Mouse (Mus musculus) cortical plate, adult 2 months (tissue): ENCODE measurements at regions not wholly inside any gene's neighbourhood (a gene's known extent, or its start where the extent isn't known, plus 50 kb on each side); places are given as distances from the start of the nearest gene placed in this dataset.

Experiments
- H3K27ac ChIP-seq: fragments of 200-500 bp; 2 replicates; pipeline ENCODE4 v1.5.1; 2012; ENCODE audit warnings: low read length, control low read depth, inconsistent platforms; ENCODE audit not compliant: insufficient read depth
- H3K4me1 ChIP-seq: fragments of 200-500 bp; 2 replicates; pipeline ENCODE4 v1.6.1; 2011; ENCODE audit warnings: low read length; ENCODE audit not compliant: control insufficient read depth, insufficient read depth
- H3K4me3 ChIP-seq: fragments of 200-500 bp; 2 replicates; pipeline ENCODE4 v1.5.1; 2011; ENCODE audit warnings: mild to moderate bottlenecking, low read length, control low read depth; ENCODE audit not compliant: insufficient read depth
- CTCF ChIP-seq: fragments of 200-500 bp; IDR thresholded peaks from 2 replicates; pipeline ENCODE4 v1.5.1; 2011; ENCODE audit warnings: mild to moderate bottlenecking, control low read depth, low read length; ENCODE audit not compliant: insufficient read depth; ENCODE audit errors: extremely low read depth
- POLR2A ChIP-seq: fragments of 200-500 bp; IDR thresholded peaks from 2 replicates; pipeline ENCODE4 v1.6.1; 2011; ENCODE audit warnings: mild to moderate bottlenecking, low read length, control low read depth; ENCODE audit not compliant: insufficient read depth; ENCODE audit errors: extremely low read depth

DNA sequence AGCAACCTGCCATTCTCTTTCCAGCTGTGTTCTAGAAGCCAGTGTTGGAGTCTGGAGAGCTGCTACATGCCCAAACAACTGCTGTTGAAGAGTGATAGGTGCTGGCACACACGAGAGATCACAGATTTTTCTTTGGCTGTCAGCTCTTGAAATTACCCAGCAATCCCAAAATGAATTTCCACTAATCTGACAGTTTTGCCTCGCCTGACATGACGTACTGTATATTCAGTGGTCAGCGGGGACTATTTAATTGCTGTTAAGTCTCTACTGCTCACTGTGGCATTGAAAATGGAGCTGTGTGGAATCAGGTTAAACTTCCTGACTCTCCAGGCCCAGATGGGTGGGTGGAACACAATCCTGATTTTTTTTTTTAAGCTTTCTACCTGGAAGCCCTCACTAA is 222.5 kb downstream of the Gm11011 start:
- Histone ChIP-seq H3K27ac (no peak overlapping the region), H3K4me1 (no peaks in the 10 kb centered on the region), H3K4me3 (no peak overlapping the region)
- TF ChIP-seq POLR2A (no peak), CTCF (no peak)

DNA sequence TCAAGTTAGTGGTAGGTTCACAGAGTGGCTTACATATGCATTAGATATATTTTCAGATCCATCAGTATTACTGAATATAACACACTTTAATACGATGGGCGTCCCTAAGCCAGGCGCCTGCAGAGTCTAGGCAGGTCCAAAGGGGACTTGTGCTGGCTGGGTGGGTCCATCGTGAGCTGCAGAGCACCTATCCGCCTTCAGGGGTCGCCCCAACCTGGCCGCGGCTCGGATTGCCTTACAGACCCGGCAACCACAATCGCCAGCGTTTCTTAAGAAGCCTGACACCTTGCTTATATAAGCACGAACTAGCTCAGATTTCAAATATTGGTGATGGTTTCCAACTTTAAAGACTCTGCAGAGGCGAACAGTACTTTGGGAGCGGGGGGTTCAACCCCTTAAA is 227.3 kb downstream of the Gm11011 start:
- Histone ChIP-seq H3K4me1 (no peaks in the 10 kb centered on the region), H3K4me3 (no peak overlapping the region), H3K27ac (no peak overlapping the region)
- 0 out of 2 replicates have a peak, but pooled peaks have one; percentile 21 for TF ChIP-seq CTCF
- no peak for TF ChIP-seq POLR2A

GRCm38 (mm10) chr2:169357400-169357799 is 230.1 kb downstream of the Gm11011 start:
- H3K4me1 ChIP-seq, result no peaks in the 10 kb centered on the region
- TF ChIP-seq POLR2A, result no peak
- no peak for TF ChIP-seq CTCF
- H3K27ac ChIP-seq, result no peak overlapping the region
- H3K4me3 ChIP-seq, result no peak overlapping the region

- H3K4me1 ChIP-seq, result no peaks in the 10 kb centered on the region
- no peak overlapping the region for H3K4me3 ChIP-seq
- no peak overlapping the region for H3K27ac ChIP-seq
- no peak for TF ChIP-seq POLR2A
- TF ChIP-seq CTCF, result no peak
Observed at GRCm38 (mm10) chr2:169351547-169351946, 236.0 kb downstream of the Gm11011 start.

DNA sequence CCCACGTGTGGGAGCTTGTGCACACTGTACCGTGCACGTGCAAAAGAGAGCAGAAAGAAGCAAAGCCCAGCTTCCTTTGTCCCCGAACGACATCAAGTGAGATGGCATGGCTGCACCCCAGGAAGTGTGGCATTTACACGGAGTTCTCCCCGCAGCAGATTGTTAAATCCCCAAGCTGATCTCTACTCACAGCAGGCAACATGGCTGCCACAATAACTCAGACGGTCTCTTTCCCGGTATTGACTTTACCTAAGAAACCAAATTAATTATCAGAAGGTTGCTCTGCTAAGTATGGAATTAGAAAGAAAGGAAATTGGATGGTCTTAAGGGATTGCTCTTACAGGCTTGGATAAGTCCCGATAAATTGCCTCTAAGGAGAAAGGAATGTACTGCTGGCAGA is 241.4 kb downstream of the Gm11011 start:
- TF ChIP-seq CTCF, result no peak

DNA sequence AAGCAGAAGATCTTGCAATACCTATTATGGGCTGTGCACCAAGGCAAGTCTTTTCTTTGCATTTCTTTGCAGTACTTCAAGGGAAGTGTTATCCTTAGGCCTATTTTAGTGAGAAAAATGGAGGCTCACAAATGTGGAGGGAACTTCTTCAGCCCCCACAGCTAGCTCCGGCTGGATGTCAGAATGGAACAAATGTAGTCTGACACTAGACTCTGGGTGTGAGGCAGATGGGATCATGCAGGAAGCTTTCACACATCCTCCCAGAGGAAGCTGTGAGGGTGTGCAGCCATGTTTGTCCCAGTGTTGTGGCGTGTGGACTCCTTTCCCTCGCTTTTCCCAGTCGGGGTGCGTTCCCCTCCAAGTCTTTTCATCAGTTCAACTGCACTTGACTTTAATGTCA is 268.0 kb downstream of the Gm11011 start:
- Histone ChIP-seq H3K4me1 (peaks cover 2% of the 10 kb centered on the region), H3K27ac (no peak overlapping the region), H3K4me3 (no peak overlapping the region)
- TF ChIP-seq POLR2A, result no peak
- TF ChIP-seq CTCF, result no peak

More for the DNA sequence above, 241.4 kb downstream of the Gm11011 start:
- no peaks in the 10 kb centered on the region for H3K4me1 ChIP-seq
- no peak overlapping the region for H3K4me3 ChIP-seq
- H3K27ac ChIP-seq, result no peak overlapping the region

DNA sequence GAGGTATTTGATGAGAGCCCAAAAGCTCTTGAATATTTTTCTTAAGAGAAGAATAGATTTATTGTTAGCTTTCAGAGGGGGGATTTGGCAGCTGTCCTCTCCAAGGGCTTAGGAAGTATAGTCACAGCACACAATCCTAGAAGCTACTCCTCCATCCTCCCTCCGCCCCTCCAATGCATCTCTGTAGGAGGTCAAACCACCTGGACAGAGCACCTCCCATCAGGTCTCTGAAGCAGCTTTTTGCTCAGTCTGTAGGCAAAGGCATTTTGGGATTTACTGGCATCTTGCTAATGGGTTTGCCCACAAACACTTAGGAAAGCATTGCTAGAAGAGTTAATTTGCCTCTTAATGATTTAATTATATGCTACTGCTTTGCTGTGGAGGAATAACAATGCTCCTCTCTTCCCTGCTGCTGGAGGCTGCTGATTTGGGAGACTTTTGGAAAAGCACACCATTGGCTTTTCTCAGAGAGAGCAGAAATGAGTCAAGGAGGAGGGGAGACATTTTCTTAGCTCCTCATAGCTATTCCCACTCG is 273.1 kb downstream of the Gm11011 start:
- no peak for TF ChIP-seq CTCF
- no peak for TF ChIP-seq POLR2A
- Histone ChIP-seq H3K4me1 (peaks cover 2% of the 10 kb centered on the region), H3K4me3 (no peak overlapping the region), H3K27ac (no peak overlapping the region)

- no peak overlapping the region for H3K4me3 ChIP-seq
- TF ChIP-seq CTCF, result no peak
- no peak for TF ChIP-seq POLR2A
- H3K27ac ChIP-seq, result no peak overlapping the region
- H3K4me1 ChIP-seq, result no peaks in the 10 kb centered on the region
Observed at GRCm38 (mm10) chr2:169311821-169312220, 275.7 kb downstream of the Gm11011 start.

DNA sequence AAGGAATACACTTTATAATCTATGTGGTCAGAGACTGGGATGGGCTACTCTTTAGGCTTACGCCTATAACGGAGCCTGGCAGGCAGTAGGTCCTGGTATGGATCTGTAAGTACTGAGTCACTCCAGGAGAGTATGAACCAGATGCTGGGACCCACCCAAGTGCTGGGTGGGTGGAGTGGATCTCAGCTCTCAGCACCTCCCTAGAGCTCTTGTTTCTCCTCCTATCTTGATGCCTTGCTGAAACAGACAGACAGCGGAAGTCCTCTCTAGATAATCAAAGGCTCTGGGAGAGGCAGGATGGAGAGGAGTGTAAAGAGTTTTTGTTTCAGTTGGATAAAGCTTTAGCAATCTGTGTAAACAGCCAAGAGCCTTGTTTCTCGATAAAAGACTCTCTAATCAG is 276.2 kb downstream of the Gm11011 start:
- Histone ChIP-seq H3K27ac (no peak overlapping the region), H3K4me3 (no peak overlapping the region), H3K4me1 (no peaks in the 10 kb centered on the region)
- TF ChIP-seq CTCF (no peak), POLR2A (no peak)

GRCm38 (mm10) chr2:169304360-169304759 is 283.2 kb downstream of the Gm11011 start:
- no peak for TF ChIP-seq CTCF
- TF ChIP-seq POLR2A, result no peak
- Histone ChIP-seq H3K4me3 (no peak overlapping the region), H3K4me1 (peaks cover 5% of the 10 kb centered on the region; the same call in 1 of the 2 replicates), H3K27ac (no peak overlapping the region)
